Mouse (Mus musculus) kidney, adult 18-20 months (tissue): Measurements from ENCODE around the gene Pdp2.
"Not testable (repeated sequence)": the region's sequence is repeated elsewhere in the genome, so short reads cannot be mapped to it uniquely, and the experiment has no call there.

Experiments used
- DNase-seq: peaks from one replicate; pipeline ENCODE4 v3.0.0; 2021

Pdp2 gene

DNA sequence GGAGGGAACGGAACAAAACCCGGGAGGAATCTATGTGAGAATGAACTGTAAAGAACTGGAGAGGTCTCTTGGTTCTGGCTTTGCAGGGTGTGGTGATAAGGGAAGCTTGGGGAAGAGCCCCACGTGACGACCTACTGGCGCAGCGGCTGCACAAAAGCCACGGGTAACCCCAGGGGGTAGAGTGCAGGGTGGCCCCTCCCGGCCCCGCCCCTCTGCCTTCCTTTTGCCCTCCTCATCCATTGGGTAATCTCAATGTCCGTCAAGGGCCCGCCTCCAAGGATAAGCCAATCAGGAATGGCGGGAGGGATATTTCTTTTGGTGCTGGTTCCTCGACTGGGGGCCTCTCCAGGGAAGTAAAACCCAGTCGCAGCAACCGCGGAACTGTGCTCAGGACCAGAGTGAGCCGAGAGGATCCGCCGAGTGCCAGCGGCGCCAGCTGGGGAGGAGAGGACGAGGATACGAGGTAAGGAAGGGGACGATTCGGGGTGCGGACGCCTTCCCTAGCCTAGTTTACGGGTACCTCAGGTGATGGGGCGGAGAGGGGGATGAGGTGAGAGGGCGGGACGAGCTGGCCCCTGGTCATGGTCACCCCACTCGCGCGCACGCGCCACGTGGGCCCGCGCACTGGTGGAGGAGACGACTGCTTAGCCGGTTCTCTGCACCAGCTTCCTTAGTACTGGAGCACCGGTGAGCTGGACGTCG lies at the start of gene Pdp2:
Gene Pdp2 (plus strand): TSS at position 319 of the 702 bp plus-strand sequence.
- DNase-seq = peak; percentile 95

DNA sequence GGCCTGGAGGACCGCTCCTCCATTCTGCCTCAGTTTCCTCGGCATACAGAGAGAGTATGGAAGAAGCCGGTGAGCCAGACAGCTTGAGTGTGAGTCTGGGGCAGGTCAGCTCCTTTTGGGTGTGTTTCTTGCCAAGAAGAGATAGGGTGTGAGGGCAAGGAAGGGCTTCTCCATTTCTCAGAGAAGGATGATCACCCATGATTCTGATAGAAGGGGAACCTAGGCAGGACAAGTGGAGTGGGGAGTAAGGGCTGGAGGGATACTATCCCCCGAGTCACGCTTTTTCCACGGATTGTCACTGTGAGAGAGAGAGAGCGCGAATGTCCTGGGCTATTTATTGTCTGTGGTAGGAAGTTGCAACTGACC lies 49.8 kb upstream of the Pdp2 start:
- no peak for DNase-seq

DNA sequence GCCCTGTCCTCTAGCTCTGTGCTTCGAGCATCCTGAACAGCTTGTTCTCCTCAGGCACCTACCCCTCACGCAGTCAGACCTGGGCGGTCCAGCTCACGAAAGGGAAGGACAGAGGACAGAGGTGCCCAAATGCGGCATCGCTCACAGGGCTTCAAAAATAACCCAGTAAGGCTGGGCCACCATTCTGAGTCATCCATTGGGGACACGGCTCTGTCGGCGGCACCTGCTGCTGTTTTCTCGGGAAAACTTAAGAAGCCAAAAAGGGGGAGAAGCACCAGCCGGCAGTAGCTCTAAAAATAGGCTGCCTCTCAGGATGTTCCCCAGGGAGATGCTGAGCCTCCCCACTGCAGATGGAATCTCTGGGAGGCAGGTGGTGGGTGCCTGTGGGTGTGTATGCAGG lies 49.1 kb upstream of the Pdp2 start:
- no peak for DNase-seq

DNA sequence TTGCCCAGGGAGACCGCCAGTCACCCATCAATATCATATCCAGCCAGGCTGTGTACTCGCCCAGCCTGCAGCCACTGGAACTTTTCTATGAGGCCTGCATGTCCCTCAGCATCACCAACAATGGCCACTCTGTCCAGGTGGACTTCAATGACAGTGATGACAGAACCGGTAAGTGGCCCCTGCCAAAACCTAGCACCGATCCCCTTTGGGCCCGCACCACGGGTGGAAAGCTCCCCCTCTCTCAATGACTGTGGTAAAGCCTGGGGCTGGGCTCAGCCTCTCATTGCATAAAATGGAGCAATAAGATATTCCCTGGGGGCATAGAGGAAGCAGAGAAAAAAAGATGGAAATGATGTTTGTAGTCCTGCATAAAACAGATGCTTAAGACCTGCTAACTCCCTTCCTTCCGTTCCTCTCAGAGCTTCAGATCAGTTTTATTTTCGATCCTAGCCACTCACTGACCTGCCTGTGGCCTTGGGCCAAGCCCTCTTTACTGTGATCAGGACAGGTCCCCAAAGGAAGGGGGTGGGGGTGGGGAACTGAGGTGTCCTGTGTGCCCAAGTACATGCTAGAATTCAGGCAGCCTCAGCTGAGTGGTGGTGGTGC lies 47.7 kb upstream of the Pdp2 start:
- no peak for DNase-seq

DNA sequence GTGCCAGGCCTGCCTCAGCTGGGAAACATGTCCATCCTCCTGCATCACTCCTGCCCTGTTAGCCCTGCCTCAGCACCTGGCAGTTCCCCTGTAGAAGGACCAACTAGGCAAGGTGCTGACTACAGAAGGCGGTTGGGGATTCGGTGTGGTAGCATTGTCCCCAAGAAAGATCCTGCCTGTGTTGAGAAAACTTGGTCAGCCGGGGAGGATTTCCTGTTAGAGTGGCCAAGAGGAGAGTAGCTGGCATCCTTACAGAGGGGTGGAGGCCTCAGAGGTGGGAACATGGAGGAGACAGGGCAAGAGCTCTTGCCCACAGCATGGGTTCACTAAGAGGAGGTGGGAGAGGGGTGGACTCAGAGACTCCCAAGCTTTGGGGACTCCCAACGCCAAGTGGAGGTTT lies 36.1 kb upstream of the Pdp2 start:
- DNase-seq = no peak

DNA sequence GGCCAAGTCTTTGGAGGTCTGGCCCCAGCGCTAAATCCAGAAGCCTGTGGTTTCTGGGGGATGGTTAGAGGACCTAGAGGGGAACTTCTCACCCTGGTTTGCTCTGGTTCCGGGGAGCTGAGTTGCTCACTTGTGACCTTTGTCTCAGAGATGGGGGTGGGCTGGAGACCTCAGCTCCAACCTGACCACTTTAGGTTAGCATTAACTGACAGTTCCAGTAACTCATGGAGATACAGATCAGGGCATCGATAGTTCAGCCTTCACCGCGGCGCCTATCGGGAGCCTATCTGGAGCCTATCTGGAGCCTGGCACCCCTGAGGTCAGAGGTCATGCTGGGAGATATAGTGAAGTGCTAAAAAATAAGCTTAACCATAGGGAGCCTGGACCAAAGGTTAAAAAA lies 34.0 kb upstream of the Pdp2 start:
- no peak for DNase-seq

DNA sequence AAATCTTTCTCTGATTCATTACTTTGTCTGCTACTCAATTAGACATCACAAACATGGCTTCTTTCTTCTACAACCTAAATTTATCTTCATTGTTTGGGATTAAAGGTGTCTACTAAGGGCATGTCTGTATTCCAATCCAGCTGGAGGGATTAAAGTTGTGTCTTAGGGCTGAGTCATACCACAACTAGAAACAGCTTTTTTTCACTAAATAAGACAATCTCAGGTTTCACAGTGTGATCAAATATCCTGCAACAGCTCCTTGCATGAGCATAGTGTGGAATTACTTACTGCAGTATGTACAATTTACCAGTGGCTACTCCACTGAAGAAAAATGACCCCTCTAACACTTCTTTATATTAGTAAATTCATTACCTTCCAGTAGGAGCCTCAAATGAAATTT lies 30.5 kb upstream of the Pdp2 start:
- DNase-seq = no peak

DNA sequence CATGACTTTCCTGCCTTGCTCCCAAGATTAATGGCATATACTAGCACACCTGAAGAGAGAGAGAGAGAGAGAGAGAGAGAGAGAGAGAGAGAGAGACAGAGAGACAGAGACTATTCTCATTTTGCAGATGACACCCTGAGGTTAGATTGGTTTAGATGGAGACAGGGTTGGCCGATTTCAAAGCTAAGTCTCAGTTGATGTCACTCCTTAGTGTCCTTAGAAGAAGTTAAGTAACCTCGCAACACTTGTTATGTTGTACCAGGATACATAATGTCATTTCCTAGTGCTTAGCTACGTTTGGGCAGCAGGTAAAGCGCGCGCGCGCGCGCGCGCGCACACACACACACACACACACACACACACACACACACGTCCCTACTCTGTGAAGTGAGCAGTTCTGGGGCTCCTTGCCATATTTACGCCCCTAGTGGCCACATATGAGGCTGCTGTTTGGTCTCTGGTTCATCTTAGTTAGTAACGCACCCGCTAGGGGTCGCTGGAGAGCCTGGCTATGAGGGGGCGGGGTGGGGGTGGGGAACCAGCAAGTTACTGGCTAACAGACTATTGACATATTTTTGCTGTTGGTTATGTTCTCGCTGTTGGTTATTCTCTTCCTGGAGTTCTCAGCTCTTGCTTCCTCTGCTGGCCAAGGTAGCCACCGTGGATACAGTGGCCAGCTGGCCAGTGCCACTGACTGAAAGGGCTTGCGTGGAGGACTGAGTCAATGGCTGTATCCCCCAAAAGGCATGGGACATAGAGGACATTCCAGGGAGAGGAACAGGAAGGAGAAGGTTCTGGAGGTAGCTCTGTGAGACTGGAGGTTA lies 26.4 kb upstream of the Pdp2 start:
- DNase-seq = peak; percentile 88

DNA sequence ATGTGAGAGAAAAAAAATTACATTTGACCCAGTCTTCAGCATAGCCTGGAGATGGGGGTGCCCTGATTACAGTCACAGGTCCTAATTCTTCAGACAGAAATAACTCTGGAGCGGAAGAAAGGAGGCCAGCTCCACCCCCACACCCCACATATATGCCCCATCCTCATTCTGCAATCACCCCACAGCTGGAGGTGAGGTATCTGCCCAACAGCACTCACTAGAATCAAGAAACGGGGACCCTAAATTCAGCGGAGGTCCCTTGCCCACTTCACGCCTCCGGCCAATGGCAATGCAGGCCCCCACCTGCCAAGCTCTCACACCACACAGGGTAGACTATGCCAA lies 25.8 kb upstream of the Pdp2 start:
- DNase-seq = no peak

DNA sequence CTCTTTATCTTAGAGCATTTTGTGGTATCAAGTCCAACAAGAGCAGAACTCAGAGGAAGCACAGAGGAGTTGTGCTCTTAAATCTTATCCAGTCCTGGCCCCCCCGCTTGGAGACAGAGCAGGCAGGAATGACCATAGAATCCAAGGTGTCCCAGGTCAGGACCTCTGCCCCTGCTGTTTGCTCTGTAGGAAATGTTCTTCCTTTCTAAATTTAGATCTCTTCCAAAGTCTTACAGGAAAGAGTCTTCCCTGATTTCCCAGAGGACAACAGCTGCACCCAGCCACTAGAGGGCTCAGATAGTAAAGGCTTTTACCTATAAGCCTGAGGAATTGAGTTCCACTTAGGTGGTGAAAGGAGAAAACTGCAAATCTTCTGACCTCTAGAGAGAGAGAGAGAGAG lies 21.7 kb upstream of the Pdp2 start:
- DNase-seq = peak; percentile 58

DNA sequence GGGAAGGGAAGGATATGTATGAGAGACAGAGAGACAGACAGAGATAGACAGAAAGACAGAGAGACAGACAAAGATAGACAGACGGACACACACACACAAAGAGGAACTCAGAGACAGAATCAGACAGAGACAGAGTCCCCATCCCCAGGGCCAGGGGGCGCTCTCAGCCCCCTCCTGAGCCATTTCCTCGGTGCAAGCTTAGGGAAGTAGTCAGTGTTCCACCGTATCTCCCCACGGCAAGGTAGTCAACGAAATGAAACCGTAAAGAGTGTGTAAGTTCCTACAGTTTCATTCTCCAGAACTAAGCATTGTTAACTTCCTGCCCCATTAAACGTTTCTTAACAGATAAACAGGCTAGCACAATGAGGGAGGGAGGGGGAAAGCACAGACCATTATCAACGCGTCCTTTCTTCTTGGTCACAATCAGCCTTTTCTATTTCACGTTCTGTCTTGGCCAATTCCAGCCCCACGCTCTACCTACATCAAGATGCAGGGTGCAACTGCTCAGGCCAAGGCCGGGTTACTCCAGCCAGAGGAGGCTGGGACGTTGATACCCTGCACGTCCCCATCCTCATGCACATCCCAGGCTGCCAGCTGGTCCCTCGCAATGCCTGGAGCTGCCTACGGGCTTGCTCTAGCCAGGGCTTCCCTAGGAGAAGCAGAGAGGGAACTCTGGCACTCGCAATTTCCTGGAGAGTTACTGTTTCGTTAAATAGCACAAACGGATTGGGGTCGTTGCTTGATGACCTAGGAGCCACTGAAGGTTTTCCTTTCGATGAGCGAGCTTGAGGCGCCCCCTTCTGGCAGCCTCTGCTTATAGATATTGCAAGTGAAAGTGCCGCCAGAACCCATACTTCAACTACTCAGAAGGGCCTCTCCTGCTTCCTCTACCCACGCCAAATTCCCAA lies 20.6 kb upstream of the Pdp2 start:
- peak; percentile 88 for DNase-seq

DNA sequence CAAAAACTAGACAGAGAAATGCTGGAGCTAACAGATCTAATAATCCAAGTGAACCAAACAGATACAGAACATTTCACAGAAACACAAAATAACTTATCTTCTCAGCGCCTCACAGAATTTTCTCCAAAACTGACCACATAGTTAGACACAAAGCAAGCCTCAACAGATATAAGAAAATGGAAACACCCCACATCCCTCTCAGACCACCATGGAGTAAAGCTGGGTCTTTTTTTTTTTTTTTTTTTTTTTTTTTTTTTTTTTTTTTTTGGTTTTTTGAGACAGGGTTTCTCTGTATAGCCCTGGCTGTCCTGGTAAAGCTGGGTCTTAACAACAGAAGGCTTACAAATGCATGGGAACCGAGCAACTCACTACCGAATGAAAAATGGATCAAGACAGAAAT lies 14.4 kb upstream of the Pdp2 start:
- no peak for DNase-seq

DNA sequence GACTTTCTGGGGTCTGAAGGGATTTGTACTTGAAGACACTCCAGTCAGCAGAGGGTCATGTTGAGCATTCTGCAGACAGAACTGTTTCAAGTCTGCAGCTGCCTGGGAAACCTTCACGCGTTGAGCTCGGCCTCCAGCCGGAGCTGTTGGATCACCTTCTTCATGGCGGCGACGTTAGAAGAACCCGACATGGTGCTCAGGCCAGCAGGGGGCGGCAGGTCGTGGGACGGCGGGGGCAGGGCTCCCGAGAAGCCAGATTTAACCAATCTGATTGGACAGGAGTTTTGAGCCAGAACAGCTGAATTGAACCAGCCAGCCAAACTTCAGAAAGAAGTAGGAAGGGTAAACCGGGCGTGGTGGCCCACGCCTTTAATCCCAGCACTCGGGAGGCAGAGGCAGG lies 13.6 kb upstream of the Pdp2 start:
- DNase-seq = not testable (repeated sequence)

DNA sequence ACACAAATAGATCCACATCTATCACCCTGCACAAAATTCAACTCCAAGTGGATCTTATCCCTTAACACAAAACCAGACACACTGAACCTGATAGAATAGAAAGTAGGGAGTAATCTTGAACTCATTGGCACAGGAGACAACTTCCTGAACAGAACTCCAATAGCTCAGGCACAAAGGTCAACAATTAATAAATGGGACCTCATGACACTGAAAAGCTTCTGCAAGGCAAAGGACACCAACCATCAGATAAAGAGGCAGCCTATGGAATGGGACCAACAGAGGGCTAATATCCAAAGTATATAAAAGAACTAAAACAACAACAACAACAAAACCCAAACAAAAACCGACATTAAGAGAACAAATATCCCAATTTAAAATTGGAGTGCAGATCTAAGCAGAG lies 6.7 kb upstream of the Pdp2 start:
- no peak for DNase-seq

DNA sequence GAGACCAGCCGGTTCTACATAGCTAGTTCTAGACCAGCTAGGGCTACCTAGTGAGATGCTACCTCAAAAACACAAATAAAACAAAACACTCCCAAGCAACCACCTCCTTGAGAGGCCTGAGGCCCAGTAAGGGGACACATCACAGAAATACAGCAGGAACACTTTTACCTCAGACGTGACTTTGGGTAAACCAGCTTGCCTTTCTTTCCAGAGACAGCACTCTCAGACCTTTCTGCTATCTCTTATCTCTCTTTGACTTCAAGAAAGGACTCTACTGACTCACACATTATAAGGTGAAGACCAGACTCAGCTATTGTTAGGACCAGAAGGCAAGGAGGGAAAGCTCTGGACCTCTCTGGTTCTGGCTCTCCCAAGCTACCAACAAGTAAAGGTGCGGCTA lies 967 bp upstream of the Pdp2 start:
- no peak for DNase-seq

DNA sequence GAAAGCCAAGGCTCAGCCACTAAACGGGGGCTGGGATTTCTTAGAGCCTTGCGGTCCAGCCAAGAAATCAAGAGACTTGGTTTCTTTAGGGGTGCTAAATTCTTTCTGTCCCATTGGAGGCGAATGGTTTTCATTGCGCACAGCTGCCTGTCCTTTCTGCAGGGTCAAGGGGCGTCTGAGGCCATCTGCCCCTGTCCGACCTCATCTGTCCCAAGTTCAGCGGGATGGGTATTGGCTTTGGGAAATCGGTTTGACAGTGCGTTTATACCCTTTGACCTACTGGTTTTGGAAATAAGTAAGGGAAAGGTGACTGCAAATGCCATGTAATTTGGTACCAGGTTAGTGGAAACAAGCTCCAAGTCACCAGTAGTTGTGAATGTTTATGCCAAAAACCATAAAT lies 605 bp downstream of the Pdp2 start:
- no peak for DNase-seq

DNA sequence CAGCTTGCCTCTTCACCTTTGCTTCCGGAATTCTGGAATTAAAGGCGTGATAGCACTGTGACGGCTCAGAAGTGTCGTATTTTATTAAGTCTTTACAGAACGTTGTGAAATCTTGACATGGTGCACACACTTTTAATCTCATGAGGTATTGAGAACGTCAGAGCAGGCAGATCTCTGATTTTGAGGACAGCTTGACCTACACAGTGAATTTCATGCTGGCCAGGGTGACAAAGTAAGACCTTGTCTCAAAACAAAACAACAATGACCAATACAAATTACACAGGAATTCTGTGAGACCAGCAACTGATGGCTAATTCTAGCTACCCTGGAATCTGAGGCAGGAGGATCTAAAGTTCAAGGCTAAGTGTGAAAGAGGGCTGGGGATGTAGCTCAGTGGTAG lies 1.3 kb downstream of the Pdp2 start:
- DNase-seq = no peak

DNA sequence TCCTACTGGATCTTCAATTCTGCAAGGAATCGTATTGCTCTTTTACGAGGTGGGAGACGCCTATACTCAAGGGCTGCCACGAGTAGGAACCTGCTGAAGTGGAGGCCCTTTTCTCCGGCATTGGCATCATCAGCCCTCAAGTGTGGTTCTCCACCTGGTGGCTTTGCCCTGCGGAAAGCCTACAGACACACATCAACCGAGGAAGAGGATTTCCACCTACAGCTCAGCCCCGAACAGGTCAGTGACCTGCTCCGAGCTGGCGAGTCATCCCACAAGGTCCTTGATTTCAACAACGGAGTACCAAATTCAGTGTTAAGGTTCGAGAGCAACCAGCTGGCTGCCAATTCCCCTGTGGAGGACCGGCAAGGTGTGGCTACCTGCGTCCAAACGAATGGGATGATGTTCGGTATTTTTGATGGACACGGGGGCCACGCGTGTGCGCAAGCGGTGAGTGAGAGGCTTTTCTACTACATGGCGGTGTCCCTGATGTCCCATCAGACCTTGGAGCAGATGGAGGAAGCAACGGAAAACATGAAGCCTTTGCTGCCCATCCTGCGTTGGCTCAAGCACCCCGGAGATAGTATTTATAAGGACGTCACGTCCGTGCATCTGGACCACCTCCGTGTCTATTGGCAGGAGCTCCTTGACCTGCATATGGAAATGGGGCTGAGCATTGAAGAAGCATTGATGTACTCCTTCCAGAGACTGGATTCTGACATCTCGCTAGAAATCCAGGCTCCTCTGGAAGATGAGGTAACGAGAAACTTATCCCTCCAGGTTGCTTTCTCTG lies 2.5 kb downstream of the Pdp2 start:
- DNase-seq = no peak

DNA sequence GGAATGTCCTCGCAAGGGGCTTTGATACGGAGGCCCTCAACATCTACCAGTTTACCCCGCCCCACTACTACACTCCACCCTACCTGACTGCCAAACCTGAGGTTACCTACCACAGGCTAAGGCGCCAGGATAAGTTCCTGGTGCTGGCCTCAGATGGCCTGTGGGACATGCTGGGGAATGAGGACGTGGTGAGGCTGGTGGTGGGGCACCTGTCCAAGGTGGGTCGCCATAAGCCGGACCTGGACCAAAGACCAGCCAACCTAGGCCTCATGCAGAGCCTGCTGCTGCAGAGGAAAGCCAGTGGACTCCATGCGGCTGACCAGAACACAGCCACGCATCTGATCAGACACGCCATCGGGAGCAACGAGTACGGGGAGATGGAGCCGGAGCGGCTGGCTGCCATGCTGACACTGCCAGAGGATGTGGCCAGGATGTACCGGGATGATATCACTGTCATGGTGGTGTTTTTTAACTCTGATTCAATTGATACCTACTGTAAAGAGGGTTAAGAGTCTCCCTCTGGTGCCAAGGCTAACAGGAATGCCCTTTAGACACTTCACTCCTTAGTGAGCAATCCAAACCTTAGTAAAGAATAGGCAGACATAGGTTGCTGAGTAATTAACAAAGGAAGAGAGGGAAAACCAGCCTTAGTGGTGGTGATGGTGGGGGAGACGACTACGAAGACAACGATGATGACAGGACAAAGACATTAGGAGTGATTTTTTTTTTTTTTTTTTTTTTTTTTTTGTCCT lies 3.5 kb downstream of the Pdp2 start:
- DNase-seq = no peak

DNA sequence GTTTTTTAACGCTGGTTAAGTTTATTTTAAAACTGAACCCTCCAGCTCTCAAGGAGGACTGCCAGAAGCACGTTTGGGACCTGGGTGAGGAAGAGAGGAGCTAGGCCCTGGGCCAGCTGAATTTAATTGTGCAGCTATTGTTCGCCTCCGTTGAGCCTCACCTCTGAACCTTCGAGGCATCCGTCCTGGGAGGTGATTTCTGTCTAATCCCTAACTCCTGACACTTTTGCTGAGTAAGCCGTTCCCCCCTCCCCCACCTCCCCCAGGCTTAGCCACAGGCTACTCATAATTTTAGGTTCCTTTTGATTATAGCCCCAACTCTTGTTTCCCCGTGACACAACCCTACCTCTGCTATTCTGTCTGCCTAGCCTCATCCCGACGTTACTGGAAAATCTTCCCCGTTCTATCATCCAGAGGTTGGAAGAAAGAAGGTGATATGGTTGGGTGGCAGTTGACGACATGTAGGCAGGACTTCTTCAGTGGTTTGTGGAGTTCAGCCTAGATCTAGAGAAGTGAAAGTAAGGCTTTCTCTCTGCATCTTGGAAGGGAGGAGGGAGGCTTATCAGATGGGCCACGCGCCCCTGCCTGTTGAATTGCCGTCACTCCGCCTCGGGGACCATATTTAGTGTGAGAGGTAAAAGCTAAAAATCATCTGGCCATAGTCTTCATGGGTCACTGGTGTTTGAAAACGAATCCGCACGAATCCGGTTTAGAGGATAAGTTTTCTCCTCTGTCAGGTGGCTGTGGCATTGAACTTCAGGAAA lies 4.7 kb downstream of the Pdp2 start:
- DNase-seq = peak; percentile 46

DNA sequence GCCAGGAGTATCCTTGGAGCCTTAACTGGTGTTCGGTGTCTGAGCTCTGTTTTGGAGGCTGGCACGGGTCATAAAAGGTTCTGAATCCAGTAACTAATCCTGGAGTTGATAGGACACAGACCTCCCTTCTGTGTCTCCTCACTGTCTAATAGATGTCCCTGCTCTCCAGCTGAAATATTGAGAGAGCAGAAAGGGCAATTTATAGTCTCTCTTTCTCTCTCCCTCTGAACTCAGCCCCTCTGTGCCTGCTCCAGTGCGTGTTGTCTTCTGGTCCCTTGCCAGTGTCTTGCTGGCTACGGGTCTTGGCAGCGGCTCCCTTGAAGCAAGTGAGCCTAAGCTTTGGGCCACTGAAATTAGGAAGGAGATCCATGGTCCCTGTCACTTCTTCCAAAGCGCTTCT lies 6.4 kb downstream of the Pdp2 start:
- peak; percentile 56 for DNase-seq
